Comparison of ENCODE assay signal across 8 mouse cellular contexts in the genomic region with DNA sequence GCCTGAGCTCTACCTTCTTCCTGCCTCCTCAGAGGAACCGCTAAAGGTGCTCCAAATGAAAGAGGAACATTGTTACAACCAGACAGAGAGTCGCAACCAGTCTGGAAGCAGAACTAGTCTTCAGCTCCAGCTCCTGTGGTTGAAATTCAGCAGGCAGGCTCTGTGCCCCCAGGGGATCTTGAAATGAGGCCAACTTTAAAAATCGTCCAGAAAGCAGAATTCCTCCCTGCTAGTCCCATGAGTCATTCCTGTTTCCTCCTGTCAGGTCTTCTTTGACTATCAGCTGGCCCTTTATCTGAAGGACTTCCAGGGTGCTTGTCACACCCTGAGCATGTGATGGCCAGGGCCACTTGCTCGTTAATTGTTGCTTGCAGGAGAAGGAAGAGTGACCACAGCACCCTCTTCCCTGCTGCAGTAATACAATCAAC.
DNase-seq lines count a peak whose midpoint lies in the region; ATAC-seq and TF ChIP-seq lines count a peak whose summit lies in the region.

No protein-coding gene starts in this region.

- TF ChIP-seq CTCF in kidney, postnatal 0 days (IDR thresholded peaks at IDR 0.05; ENCODE audit: low read depth) = no peak

- H3K9ac ChIP-seq in heart, embryonic 12.5 days = no peak overlapping the region
- H3K9ac ChIP-seq in kidney, postnatal 0 days (ENCODE audit: low read depth, low read length) = no peak overlapping the region

- no peak overlapping the region for H3K4me3 ChIP-seq in heart, embryonic 12.5 days
- no peak overlapping the region for H3K4me3 ChIP-seq in kidney, postnatal 0 days (replicated peaks; ENCODE audit: low read depth, low read length)

- H3K27ac ChIP-seq in heart, embryonic 12.5 days (ENCODE audit: poor library complexity, severe bottlenecking) = peak overlapping the region; percentile 80
- 0 out of 2 replicates have a peak overlapping the region, but pooled peaks have one; percentile 19 for H3K27ac ChIP-seq in kidney, postnatal 0 days

- H3K4me2 ChIP-seq in heart, embryonic 12.5 days = peak overlapping the region; percentile 44
- H3K4me2 ChIP-seq in kidney, postnatal 0 days (ENCODE audit: low read length) = no peak overlapping the region

- 8% methylated on average over 4 of the region's 4 CpGs for whole genome bisulfite sequencing in heart, embryonic 12.5 days
- 23% methylated on average over 4 of the region's 4 CpGs for WGBS in kidney, postnatal 0 days

- H3K9me3 ChIP-seq in heart, embryonic 12.5 days (replicated peaks) = no peaks in the 10 kb centered on the region
- H3K9me3 ChIP-seq in kidney, postnatal 0 days (replicated peaks; ENCODE audit: low read length) = no peaks in the 10 kb centered on the region

- peak; percentile 19 for DNase-seq in gastrocnemius, adult 18-20 months (ENCODE audit: low spot score)
- DNase-seq in gastrocnemius, adult 8-10 months (ENCODE audit: low spot score in 2 of 2) = no peak
- DNase-seq in 3134 (ENCODE audit: extremely low read depth, insufficient read length, low spot score) = peak; percentile 71
- DNase-seq in cerebellum, adult 11-12 months = peak; percentile 33
- DNase-seq in kidney, postnatal 0 days (ENCODE audit: low spot score) = peak; percentile 38
- DNase-seq in yolk sac, embryonic 10.5 days (ENCODE audit: low spot score) = no peak
- no peak for DNase-seq in right cerebral cortex, postnatal 36 days (ENCODE audit: low spot score in 2 of 2)

- peaks cover 29% of the 10 kb centered on the region for H3K4me1 ChIP-seq in heart, embryonic 12.5 days (replicated peaks)
- no peaks in the 10 kb centered on the region; the same call in 1 of the 2 replicates for H3K4me1 ChIP-seq in kidney, postnatal 0 days (replicated peaks; ENCODE audit: insufficient read depth, low read length)

- ATAC-seq in heart, embryonic 12.5 days (ENCODE audit: insufficient number of reproducible peaks, low FRiP score) = peak; percentile 49; the same call in 1 of the 2 replicates
- no peak for ATAC-seq in kidney, postnatal 0 days (replicated peaks; ENCODE audit: low FRiP score, low read depth)

- H3K27me3 ChIP-seq in heart, embryonic 12.5 days (replicated peaks) = no peaks in the 10 kb centered on the region
- no peaks in the 10 kb centered on the region for H3K27me3 ChIP-seq in kidney, postnatal 0 days (ENCODE audit: insufficient read depth, low read length)

- H3K36me3 ChIP-seq in heart, embryonic 12.5 days = no peaks in the 10 kb centered on the region
- no peaks in the 10 kb centered on the region for H3K36me3 ChIP-seq in kidney, postnatal 0 days (ENCODE audit: insufficient read depth, low read length)

Comparison
In these comparisons a context has a peak if more than half of its experiments do, and no peak if none do; other contexts are left out.
1. DNase-seq: peak in gastrocnemius, adult 18-20 months (single experiment), 3134 (single experiment), cerebellum, adult 11-12 months (single experiment) and kidney, postnatal 0 days (single experiment); none in gastrocnemius, adult 8-10 months (0 of 2), yolk sac, embryonic 10.5 days (single experiment) and right cerebral cortex, postnatal 36 days (0 of 2).